7 mouse cellular contexts compared by ENCODE assay signal in genomic region chr5:129007105-129007957, GRCm38 (mm10). TPM values are rescaled to one million over a fixed set of nuclear protein-coding genes. Genes with fewer than 3 reads are reported as not detected.
DNase-seq lines count a peak whose midpoint lies in the region; ATAC-seq and TF ChIP-seq lines count a peak whose summit lies in the region.

No protein-coding gene starts in this region.

- TF ChIP-seq RAD21 in CH12.LX (IDR thresholded peaks at IDR 0.05; ENCODE audit: low read depth, low read length): no peak

- H3K79me2 ChIP-seq in CH12.LX (replicated peaks; ENCODE audit: control insufficient read depth, extremely low read depth, insufficient read depth, poor library complexity, severe bottlenecking): no peaks in the 10 kb centered on the region

- no peak for TF ChIP-seq EP300 in CH12.LX (IDR thresholded peaks at IDR 0.05; ENCODE audit: low read length)

- in situ Hi-C loops in CH12.LX (cut with MboI; ENCODE audit: low pct_ligation_motif_present, low pct_unique_long_range_greater_than_20kb, low sequenced_read_pairs): loop anchor here (25.0 kb wide), 1 partner anchor 1395 kb away; no protein-coding TSS in a partner anchor

- peaks cover 7% of the 10 kb centered on the region for H3K27me3 ChIP-seq in CH12.LX (replicated peaks)
- no peaks in the 10 kb centered on the region for H3K27me3 ChIP-seq in G1E (ENCODE audit: insufficient read depth, low read length)
- H3K27me3 ChIP-seq in forebrain, postnatal 0 days (ENCODE audit: insufficient read depth, low read length): no peaks in the 10 kb centered on the region
- H3K27me3 ChIP-seq in midbrain, embryonic 12.5 days: no peaks in the 10 kb centered on the region

- H3K27ac ChIP-seq in CH12.LX (ENCODE audit: insufficient read depth, low read depth): no peak overlapping the region
- H3K27ac ChIP-seq in forebrain, postnatal 0 days (ENCODE audit: low read depth, low read length): no peak overlapping the region
- no peak overlapping the region for H3K27ac ChIP-seq in midbrain, embryonic 12.5 days (replicated peaks)

- peak; percentile 56 for ATAC-seq in G1E (ENCODE audit: extremely low read depth, insufficient number of reproducible peaks, low FRiP score, poor library complexity, severe bottlenecking)
- no peak for ATAC-seq in forebrain, postnatal 0 days
- ATAC-seq in midbrain, embryonic 12.5 days (ENCODE audit: low FRiP score, low read depth): peak; percentile 16; the same call in 1 of the 2 replicates
- ATAC-seq in monocyte, adult 5-6 weeks (replicated peaks; ENCODE audit: insufficient number of reproducible peaks, low FRiP score, low TSS enrichment, poor library complexity, severe bottlenecking): no peak

- DNase-seq in CH12.LX (ENCODE audit: extremely low read depth) (no peak), G1E (ENCODE audit: low spot score) (peak; percentile 21)
- DNase-seq in forebrain, postnatal 0 days: no peak
- peak; percentile 77 for DNase-seq in kidney, adult 9 months
- no peak for DNase-seq in layer of hippocampus, adult 9-10 months (ENCODE audit: low spot score)

- peak overlapping the region; percentile 84 for H3K4me2 ChIP-seq in CH12.LX (ENCODE audit: insufficient read depth, low read depth, poor library complexity, severe bottlenecking)
- peak overlapping the region; percentile 73 for H3K4me2 ChIP-seq in forebrain, postnatal 0 days (ENCODE audit: low read depth)
- peak overlapping the region; percentile 76 for H3K4me2 ChIP-seq in midbrain, embryonic 12.5 days (replicated peaks)

- H3K4me3 ChIP-seq in CH12.LX (replicated peaks in 1 of 3; ENCODE audit: low read depth in 2 of 3, low read length in 2 of 3, poor library complexity in 1 of 3) (peak overlapping the region in 2 of 3 experiments; percentile 54 to 62), G1E (ENCODE audit: low read depth, low read length) (peak overlapping the region; percentile 80)
- H3K4me3 ChIP-seq in forebrain, postnatal 0 days (ENCODE audit: low read depth, low read length): peak overlapping the region; percentile 79
- H3K4me3 ChIP-seq in midbrain, embryonic 12.5 days: peak overlapping the region; percentile 75

- no peaks in the 10 kb centered on the region for H3K9me3 ChIP-seq in CH12.LX (replicated peaks; ENCODE audit: low read length)
- H3K9me3 ChIP-seq in G1E (replicated peaks): no peaks in the 10 kb centered on the region
- H3K9me3 ChIP-seq in forebrain, postnatal 0 days (ENCODE audit: low read length): no peaks in the 10 kb centered on the region
- H3K9me3 ChIP-seq in midbrain, embryonic 12.5 days: no peaks in the 10 kb centered on the region

- H3K4me1 ChIP-seq in CH12.LX (ENCODE audit: control insufficient read depth in 1 of 2, insufficient read depth in 2 of 2) (peaks cover 7 to 28% of the 10 kb centered on the region in 2 experiments), G1E (ENCODE audit: insufficient read depth, low read depth, low read length) (peaks cover 66% of the 10 kb centered on the region)
- 0 out of 2 replicates have a peak, but pooled peaks cover 8% of the 10 kb centered on the region for H3K4me1 ChIP-seq in forebrain, postnatal 0 days (ENCODE audit: insufficient read depth)
- H3K4me1 ChIP-seq in midbrain, embryonic 12.5 days: peaks cover 31% of the 10 kb centered on the region

- TF ChIP-seq CTCF in CH12.LX (conservative IDR thresholded peaks at IDR 0.05 in 1 of 2, IDR thresholded peaks at IDR 0.05 in 1 of 2; ENCODE audit: low read depth in 2 of 2, low read length in 2 of 2): no peak
- no peak for TF ChIP-seq CTCF in G1E (IDR thresholded peaks at IDR 0.05; ENCODE audit: low read depth, low read length)
- TF ChIP-seq CTCF in forebrain, postnatal 0 days (IDR thresholded peaks at IDR 0.05; ENCODE audit: low read depth): no peak

- WGBS in forebrain, postnatal 0 days: 54% methylated on average over 14 of the region's 14 CpGs
- WGBS in midbrain, embryonic 12.5 days: 56% methylated on average over 14 of the region's 14 CpGs

- H3K36me3 ChIP-seq in CH12.LX (replicated peaks in 1 of 2; ENCODE audit: control insufficient read depth in 1 of 2, insufficient read depth in 1 of 2, low read length in 1 of 2): peaks cover 0 to 2% of the 10 kb centered on the region in 2 experiments
- H3K36me3 ChIP-seq in G1E (replicated peaks): peaks cover 38% of the 10 kb centered on the region
- H3K36me3 ChIP-seq in forebrain, postnatal 0 days (ENCODE audit: insufficient read depth): peaks cover 7% of the 10 kb centered on the region; the same call in 1 of the 2 replicates
- H3K36me3 ChIP-seq in midbrain, embryonic 12.5 days: peaks cover 11% of the 10 kb centered on the region

- dilution Hi-C loops in CH12.LX (cut with MboI; ENCODE audit: extremely low pct_ligation_motif_present, extremely low pct_unique_long_range_greater_than_20kb, low sequenced_read_pairs): no loop called here

- TF ChIP-seq POLR2A in CH12.LX (IDR thresholded peaks at IDR 0.05; ENCODE audit: low read depth, low read length): no peak

- H3K9ac ChIP-seq in CH12.LX (ENCODE audit: insufficient read depth, low read depth): peak overlapping the region; percentile 73
- H3K9ac ChIP-seq in forebrain, postnatal 0 days: peak overlapping the region; percentile 73
- H3K9ac ChIP-seq in midbrain, embryonic 12.5 days (replicated peaks): peak overlapping the region; percentile 81

TF ChIP-seq in CH12.LX, 34 proteins besides CTCF, POLR2A, EP300 and RAD21:
- TF ChIP-seq ELF1 (IDR thresholded peaks at IDR 0.05; ENCODE audit: low read depth, low read length) (no peak), TCF12 (IDR thresholded peaks at IDR 0.05; ENCODE audit: low read depth, low read length) (no peak), UBTF (IDR thresholded peaks at IDR 0.05; ENCODE audit: low read depth, low read length) (no peak)

RNA-seq across cellular contexts. Expression of gene Stx2, which starts 1.0 kb away (rescaled TPM):
- 3.4 and 5.2 TPM in 2 replicates for total RNA-seq in CH12.LX (2012; rRNA removed)
- 0.74 and 1.2 TPM in 2 replicates for total RNA-seq in CH12.LX (2014; rRNA removed)
- polyA plus RNA-seq in CH12.LX (2012; ENCODE audit: insufficient read length, low read depth): 1.9 and 2.5 TPM in 2 replicates
- total RNA-seq in G1E (2014; fragmentation: Nextera tagmentation): 26.4 and 83.8 TPM in 2 replicates
- total RNA-seq in G1E (2017): 37.5 and 44.1 TPM in 2 replicates
- polyA plus RNA-seq in G1E (2012): 15.3 and 18.1 TPM in 2 replicates
- 17.4 and 18.5 TPM in 2 replicates for total RNA-seq in forebrain, postnatal 0 days (2014; rRNA removed)
- polyA plus RNA-seq in forebrain, postnatal 0 days (2015; fragmentation: Nextera tagmentation; extraction: Ambion mirVana): 9.4 and 12.5 TPM in 2 replicates
- 25.5 and 26.0 TPM in 2 replicates for polyA plus RNA-seq in midbrain, embryonic 12.5 days (2016; fragmentation: Nextera tagmentation; extraction: Ambion mirVana)
- 19.9 to 45.5 TPM (median 22.5 TPM) in 3 replicates for total RNA-seq in monocyte, adult 5-6 weeks (2017)

RNA-seq across cellular contexts. Expression of gene Ran, which starts 12.5 kb away (rescaled TPM):
- total RNA-seq in CH12.LX (2012; rRNA removed): 847 and 977 TPM in 2 replicates
- 1,083 and 1,183 TPM in 2 replicates for total RNA-seq in CH12.LX (2014; rRNA removed)
- polyA plus RNA-seq in CH12.LX (2012; ENCODE audit: insufficient read length, low read depth): 1,512 and 1,664 TPM in 2 replicates
- 161 and 173 TPM in 2 replicates for total RNA-seq in G1E (2014; fragmentation: Nextera tagmentation)
- total RNA-seq in G1E (2017): 481 and 750 TPM in 2 replicates
- polyA plus RNA-seq in G1E (2012): 5,187 and 6,161 TPM in 2 replicates
- total RNA-seq in forebrain, postnatal 0 days (2014; rRNA removed): 258 and 312 TPM in 2 replicates
- polyA plus RNA-seq in forebrain, postnatal 0 days (2015; fragmentation: Nextera tagmentation; extraction: Ambion mirVana): 330 and 336 TPM in 2 replicates
- polyA plus RNA-seq in midbrain, embryonic 12.5 days (2016; fragmentation: Nextera tagmentation; extraction: Ambion mirVana): 711 and 712 TPM in 2 replicates
- total RNA-seq in monocyte, adult 5-6 weeks (2017): 96.8 to 160 TPM (median 133 TPM) in 3 replicates

RNA-seq across cellular contexts. Expression of gene Rimbp2, which starts 54.0 kb away (rescaled TPM):
- total RNA-seq in CH12.LX (2012; rRNA removed): not detected in 2 replicates
- not detected in 2 replicates for total RNA-seq in CH12.LX (2014; rRNA removed)
- polyA plus RNA-seq in CH12.LX (2012; ENCODE audit: insufficient read length, low read depth): not detected in 2 replicates
- not detected in 2 replicates for total RNA-seq in G1E (2014; fragmentation: Nextera tagmentation)
- total RNA-seq in G1E (2017): 0.06 TPM in 1 of 2 replicates, not detected in the other
- not detected in 2 replicates for polyA plus RNA-seq in G1E (2012)
- total RNA-seq in forebrain, postnatal 0 days (2014; rRNA removed): 18.8 and 25.6 TPM in 2 replicates
- polyA plus RNA-seq in forebrain, postnatal 0 days (2015; fragmentation: Nextera tagmentation; extraction: Ambion mirVana): 3.9 and 4.6 TPM in 2 replicates
- 1.9 and 2.5 TPM in 2 replicates for polyA plus RNA-seq in midbrain, embryonic 12.5 days (2016; fragmentation: Nextera tagmentation; extraction: Ambion mirVana)
- total RNA-seq in monocyte, adult 5-6 weeks (2017): not detected in 3 replicates

Comparison
In these comparisons a context has a peak if more than half of its experiments do, and no peak if none do; other contexts are left out.
1. DNase-seq: peak in G1E (single experiment) and kidney, adult 9 months (single experiment); none in CH12.LX (single experiment), forebrain, postnatal 0 days (single experiment) and layer of hippocampus, adult 9-10 months (single experiment).
2. ATAC-seq: peak in G1E (single experiment) and midbrain, embryonic 12.5 days (single experiment); none in forebrain, postnatal 0 days (single experiment) and monocyte, adult 5-6 weeks (single experiment).
3. RNA of gene Rimbp2, which starts 54.0 kb away (total RNA-seq): 18.8 to 25.6 TPM in forebrain, postnatal 0 days; not detected in CH12.LX, 0.06 TPM in G1E and not detected in monocyte, adult 5-6 weeks; every median in the first group is over 10 times any median in the second.
4. Peak in every context shown above with its lines, with median percentiles within 50 percentile points of each other: H3K4me2 ChIP-seq, H3K4me3 ChIP-seq and H3K9ac ChIP-seq.